Mouse (Mus musculus) heart, postnatal 10 days (tissue): ENCODE measurements around the gene Tnf. TPM values are rescaled to one million over a fixed set of nuclear protein-coding genes. Genes with fewer than 3 reads are reported as not detected.

Experiments used
- DNase-seq, 2 experiments: peaks; one replicate each; pipeline ENCODE4 v3.0.0; 2021
- intact Hi-C: fragments of 180-260 bp; cut with DNase I; formaldehyde crosslinking; loops from one replicate; pipeline ENCODE4 v1.15.1; 2025
- total RNA-seq, 2 experiments: library from RNA; stranded (reverse); gene quantifications; 2 replicates each; pipeline ENCODE4 v1.2.3; 2021

The Tnf gene
- total RNA-seq, 2 experiments from 2014 or later: 0.72 to 0.87 TPM

DNA sequence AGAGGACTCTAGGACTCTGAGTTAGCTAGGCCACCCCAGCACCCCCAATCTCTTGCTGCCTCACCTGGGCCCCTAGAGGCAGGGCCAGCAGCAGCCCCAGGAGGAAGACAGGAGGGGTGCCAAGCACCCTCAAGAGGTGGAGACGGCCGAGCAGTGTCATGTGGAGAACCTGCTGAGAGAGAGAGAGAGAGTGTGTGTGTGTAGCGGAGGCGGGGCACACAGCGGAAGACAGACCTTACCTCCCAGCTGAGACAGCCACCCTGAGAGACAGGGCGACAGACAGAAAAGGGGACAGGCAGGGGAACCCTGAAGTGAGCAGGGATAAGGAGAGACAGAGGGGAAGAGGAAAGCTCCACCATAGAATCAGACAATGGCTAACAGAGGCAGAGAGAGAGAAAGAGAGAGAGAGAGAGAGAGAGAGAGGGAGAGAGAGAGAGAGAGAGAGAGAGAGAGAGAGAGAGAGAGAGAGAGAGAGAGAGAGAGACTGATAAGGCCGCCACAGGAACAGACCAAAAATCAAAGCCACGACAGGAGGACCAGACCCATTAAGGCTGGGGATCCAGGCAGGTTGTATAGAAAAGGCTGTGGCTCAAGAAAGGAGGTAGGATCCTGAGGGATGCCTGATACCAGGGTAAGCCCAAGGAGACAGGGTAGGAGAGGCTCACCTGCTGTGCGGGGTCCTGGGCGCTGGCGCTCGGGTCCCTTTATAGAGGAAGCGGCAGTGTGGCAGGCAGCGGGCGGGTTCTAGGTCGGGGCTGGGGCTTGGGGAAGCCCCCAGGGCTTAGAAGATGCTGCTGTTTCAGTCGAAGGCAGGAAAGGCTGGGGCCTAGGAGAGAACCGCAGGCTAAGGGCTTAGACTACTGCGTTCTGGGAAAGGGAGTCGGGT is 2.9 kb upstream of the Tnf start, which contains the start of gene Lta:
Lta (minus strand) TSS at position 858 of the 886 bp plus-strand sequence.
- no peak for DNase-seq
- intact Hi-C loops: no loop called here

DNA sequence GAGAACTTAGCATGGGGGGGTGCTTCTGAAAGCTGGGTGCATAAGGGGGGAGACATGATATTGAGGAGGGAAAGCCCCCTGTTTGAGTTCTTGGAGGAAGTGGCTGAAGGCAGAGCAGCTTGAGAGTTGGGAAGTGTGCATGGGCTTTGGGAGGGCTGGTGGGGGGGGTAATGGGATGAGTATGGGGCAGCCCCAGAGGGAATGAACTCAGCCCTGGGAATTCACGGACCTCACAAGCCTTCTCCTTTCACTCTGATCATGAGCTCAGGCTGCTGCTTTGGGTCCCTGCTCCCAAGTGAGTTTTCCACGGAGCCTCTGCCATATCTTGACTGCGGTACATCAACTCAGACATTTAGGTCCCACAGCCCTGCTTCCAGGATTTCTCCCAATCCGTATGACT is 635 bp upstream of the Tnf start:
- intact Hi-C loops: no loop called here
- no peak for DNase-seq

DNA sequence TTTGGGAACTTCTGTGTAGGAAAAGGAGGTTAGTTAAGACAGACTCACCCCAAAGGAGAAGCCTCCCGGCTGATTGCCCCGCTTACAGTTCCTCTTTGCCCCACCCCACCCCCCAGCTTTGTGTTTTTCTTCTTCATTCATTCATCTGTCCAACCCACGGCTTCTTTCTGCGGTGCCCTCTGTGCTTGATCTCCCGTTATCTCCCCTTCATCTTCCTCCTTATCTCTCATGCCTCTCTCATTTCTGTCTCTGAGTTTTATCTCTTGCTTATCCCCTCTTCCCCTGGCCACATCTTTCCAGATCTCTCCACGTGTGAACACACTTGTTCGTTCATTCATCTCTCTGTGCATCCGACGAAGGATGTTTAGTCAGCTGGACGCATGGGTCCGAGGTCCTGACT is 679 bp downstream of the Tnf start:
- intact Hi-C loops: loop anchor here (2.0 kb wide), 1 partner anchor 18 kb away; no protein-coding TSS in a partner anchor
- no peak for DNase-seq

DNA sequence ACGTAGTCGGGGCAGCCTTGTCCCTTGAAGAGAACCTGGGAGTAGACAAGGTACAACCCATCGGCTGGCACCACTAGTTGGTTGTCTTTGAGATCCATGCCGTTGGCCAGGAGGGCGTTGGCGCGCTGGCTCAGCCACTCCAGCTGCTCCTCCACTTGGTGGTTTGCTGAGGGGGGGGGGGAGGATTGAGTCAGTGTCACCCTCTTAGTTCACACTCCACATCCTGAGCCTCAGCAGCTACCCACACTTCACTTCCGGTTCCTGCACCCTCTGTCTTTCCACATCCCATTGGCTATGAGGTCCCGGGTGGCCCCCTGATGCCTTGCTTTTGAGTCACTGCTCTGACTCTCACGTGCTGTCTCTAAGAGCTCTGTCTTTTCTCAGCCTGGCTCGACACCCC is 1.4 kb downstream of the Tnf start:
- intact Hi-C loops: loop anchor here (2.0 kb wide), 1 partner anchor 18 kb away; no protein-coding TSS in a partner anchor
- peak; percentile 27 for DNase-seq

DNA sequence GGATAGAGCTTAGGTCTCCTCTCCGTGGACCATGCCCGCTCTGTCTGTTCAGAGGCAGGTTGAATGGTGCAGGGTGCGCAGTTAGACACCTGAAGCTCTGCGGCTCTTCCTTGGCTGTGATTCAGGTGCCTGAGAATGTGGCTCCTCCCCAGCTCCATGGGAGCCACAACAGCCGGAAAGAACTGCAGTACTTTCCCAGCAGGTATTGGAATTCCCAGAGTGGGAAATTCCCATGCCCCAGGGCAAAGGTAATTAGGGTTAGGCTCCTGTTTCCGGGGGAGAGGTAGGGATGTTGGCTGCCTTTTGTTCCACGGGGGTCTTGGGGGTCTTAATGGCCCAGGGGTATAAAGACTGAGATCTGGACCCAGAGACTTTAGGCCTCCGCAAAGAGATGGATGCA is 2.9 kb downstream of the Tnf start:
- intact Hi-C loops: no loop called here
- DNase-seq: no peak

DNA sequence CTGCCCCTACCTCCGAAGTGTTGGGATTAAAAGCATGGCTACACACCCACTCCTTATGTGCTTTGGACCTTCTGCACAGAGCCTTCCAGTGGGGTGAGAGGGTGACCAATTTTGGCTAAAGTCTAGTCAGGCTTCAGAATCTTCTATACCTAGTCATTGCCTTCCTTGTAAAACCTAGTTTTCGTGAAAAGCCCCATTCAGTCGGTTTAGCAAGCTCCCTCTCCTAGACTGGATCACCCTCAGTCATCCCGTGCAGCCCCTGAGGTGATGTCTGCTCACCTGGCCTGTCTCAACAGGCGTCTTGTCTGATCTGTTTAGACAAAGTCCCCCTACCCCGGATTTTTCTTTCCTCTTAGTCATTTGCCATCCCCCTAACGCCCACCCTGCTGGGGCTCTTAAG is 3.8 kb downstream of the Tnf start:
- intact Hi-C loops: no loop called here

DNA sequence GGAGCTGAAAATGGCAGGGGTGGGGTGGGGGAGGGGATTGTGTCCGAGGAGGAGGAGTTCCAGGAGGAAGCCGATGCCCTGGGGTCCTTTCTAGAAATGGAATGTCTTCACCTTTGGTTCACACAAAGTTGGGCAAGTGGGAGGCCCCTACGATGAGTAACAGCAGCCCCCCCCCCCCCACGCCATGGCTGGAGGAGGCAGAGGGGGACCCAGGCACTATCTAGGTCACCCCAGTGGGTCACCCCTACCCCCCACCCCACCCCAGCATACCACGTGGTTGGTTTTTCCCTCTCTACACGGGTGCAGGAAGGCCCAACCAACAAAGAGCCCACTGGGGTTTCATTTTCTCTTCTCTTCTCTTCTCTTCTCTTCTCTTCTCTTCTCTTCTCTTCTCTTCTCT is 4.7 kb downstream of the Tnf start:
- intact Hi-C loops: no loop called here

More for the DNA sequence above, 3.8 kb downstream of the Tnf start:
- no peak for DNase-seq

DNA sequence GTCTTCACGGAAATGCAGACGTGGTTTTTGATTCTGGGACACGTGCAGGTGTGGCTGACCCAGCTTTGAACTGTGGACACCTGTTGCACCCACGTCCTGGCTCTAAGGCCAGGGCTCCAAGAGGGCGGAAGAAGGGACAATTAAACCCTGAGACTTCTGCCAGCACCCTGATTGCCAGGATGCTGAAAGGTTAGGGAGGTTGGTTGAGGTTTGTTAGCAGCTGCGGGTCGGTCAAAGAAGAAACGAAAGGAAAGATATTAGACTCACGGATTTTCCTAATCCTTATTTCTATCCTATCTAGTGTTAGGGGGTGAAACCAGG is 5.5 kb downstream of the Tnf start:
- intact Hi-C loops: no loop called here
- no peak for DNase-seq

More for the DNA sequence above, 4.7 kb downstream of the Tnf start:
- DNase-seq: no peak

DNA sequence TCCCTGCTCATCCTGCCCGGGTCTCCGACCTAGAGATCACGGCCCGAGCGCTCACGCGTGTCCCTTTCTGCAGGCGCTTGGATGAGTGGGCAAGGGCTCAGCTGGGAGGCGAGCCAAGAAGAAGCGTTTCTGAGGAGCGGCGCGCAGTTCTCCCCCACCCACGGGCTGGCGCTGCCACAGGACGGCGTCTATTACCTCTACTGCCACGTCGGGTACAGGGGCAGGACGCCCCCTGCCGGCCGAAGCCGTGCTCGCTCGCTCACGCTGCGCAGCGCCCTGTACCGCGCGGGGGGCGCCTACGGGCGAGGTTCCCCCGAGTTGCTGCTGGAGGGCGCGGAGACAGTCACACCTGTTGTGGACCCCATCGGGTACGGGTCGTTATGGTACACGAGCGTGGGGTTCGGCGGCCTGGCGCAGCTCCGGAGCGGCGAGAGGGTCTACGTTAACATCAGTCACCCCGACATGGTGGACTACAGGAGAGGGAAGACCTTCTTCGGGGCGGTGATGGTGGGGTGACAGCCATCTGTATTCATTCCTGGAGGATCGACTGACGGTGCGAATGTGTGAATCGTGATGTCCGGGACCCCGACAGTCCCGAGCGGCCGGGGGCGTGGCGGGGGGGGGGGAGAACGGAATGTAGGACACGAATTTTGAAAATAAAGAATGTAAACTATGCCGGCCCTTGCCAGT is 6.0 kb downstream of the Tnf start:
- intact Hi-C loops: loop anchor here (2.0 kb wide), 2 partner anchors 17 to 31 kb away; no protein-coding TSS in a partner anchor
- peak; percentile 85 for DNase-seq

DNA sequence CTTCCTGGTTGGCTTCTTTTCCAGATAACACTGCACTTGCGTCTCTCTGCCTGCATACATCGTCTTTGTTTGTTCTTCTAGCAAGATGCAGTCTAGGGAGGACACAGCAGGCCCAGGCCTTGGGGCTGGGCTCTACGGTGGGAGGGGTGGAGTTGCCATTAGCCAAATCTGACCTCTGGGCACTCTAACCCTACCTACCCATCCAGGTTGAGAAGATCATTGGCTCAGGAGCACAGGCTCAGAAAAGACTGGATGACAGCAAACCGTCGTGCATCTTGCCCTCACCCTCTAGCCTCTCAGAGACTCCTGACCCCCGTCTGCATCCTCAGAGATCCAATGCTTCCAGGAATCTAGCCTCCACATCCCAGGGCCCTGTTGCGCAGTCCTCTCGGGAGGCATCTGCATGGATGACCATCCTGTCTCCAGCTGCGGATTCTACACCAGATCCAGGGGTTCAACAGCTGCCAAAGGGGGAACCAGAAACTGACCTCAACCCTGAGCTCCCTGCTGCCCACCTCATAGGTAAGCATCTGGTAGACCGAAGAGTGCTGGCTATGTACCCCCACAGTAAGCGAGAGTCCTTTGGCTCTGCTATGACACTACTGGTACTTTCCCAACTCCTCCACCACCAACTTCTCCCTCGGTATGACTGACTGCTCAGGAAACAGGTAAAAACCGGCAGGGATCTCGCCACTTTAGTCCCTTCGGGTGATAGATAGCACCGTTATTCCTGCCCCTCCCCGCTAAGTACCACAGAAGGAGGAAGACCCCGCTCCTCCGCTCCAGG is 6.8 kb downstream of the Tnf start:
- intact Hi-C loops: loop anchor here (2.0 kb wide), 2 partner anchors 16 to 32 kb away; no protein-coding TSS in a partner anchor
- no peak for DNase-seq

DNA sequence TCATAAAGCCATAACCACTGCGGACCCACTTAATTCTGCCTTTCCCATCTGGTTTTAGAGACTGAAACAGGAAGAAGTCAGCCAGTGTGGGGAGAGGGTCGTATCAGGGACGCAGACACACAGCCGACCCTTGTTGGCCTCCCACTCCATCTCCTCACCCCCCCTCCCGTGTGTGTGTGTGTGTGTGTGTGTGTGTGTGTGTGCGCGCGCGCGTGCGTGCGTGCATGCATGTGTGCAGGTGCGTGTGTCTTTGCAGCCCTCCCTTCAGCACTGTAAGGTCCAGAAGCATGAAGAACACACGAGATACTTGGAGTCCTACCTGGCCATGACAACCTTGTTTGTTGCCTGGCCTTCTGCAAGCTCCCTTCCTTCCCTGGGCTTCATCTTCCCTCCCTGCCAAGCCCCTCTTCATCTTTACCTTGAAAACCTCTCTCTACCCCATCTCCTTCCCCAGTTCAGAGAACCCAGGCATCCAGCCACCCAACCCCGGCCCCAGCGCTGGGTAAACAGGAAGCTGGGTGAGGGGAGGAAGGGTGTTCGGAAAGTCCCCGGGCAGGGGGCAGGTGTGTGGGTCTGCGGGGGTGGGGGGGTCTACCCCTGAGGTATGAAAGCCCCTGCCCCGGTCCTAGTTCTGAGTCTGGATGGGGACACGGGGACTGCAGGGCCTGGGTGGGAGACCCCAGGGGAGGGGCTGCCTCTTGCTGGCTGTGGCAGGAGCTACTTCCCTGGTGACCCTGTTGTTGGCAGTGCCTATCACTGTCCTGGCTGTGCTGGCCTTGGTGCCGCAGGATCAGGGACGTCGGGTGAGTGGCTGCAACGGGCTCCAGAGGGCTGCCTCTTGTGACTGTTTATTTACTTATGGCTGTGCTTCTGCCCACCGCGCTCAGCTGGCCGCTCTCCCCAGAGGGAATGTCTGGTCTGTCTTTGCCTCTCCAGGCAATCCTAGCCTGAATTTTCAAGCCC is 7.6 kb downstream of the Tnf start, which contains the start of gene Ltb:
Ltb (plus strand) TSS at position 559 of the 963 bp plus-strand sequence.
- no peak for DNase-seq
- intact Hi-C loops: loop anchor here (2.0 kb wide), 2 partner anchors 15 to 33 kb away; no protein-coding TSS in a partner anchor

DNA sequence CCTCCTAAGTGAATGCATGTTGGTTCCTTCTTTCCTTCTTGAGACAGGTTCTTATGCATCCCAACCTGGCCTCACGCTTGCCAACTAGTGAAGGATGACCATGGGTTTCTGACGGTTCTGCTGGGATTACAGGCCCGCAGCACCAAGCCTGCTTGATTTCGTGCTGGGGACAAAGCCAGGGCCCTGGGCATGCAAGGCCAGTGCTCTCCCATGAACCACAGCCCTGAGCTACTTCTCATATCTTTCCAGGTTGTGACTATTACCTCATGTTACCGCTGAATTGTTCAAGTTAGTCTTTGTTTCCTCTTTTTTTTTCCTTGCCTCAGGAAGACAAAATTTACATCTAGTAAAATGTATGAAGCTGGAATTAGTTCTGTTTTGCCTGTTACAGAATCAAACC is 8.9 kb downstream of the Tnf start:
- intact Hi-C loops: no loop called here
- no peak for DNase-seq

DNA sequence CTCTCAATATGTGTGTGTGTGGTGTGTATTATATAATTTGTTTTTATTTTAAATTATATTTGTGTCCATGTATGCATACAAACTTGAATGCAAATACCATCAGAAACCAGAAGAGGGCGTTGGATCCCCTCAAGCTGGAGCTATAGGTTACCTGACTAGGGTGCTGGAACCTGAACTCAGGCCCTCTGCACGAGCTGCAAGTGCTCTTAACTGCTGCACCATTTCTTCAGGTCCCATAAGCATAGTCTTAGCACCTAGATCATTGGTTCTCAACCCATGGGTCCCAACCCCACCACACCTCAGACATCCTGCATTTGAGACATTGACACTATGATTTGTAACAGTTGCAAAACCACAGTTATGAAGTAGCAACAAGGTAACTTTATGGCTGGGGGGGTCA is 10.1 kb downstream of the Tnf start:
- intact Hi-C loops: no loop called here
- no peak for DNase-seq

DNA sequence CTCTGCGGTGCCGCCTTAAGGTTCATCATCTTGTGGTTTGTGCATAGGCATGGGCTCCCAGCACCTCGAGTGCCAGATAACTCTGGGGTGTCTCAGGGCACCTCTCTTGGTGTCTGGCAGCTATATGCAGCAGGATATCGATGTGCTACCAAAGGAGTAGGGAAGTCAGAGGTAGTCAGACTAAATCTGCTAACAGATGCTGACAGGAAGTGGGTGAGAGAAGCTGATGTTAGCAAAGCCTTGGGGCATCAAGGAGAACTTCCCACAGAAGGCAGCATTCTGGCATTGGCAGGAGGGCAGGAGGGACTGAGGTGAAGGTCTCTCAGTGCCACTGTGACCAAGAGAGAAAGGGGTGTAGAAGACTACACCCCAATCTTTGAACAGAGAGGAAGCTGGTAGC is 11.7 kb downstream of the Tnf start:
- intact Hi-C loops: no loop called here
- no peak for DNase-seq

DNA sequence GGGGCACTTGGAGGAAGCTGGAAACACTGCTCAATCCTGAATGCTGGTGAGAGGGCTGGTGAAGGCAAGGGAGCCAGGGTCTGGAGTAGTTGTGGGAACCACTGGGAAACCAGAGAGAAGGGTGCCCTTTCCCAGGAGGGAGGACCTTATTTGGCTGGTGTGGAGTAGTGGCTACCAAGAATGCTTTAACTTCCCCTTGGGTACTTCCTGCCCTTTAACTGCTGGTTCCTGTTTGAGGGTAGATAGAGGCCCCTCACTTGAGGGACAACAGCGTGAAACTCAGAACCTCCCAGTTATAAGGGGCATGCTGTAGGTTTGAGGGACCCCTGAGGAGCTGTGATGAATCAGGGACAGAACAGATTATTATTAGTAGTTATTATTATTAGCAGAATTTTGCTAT is 12.6 kb downstream of the Tnf start:
- DNase-seq: no peak
- intact Hi-C loops: no loop called here

DNA sequence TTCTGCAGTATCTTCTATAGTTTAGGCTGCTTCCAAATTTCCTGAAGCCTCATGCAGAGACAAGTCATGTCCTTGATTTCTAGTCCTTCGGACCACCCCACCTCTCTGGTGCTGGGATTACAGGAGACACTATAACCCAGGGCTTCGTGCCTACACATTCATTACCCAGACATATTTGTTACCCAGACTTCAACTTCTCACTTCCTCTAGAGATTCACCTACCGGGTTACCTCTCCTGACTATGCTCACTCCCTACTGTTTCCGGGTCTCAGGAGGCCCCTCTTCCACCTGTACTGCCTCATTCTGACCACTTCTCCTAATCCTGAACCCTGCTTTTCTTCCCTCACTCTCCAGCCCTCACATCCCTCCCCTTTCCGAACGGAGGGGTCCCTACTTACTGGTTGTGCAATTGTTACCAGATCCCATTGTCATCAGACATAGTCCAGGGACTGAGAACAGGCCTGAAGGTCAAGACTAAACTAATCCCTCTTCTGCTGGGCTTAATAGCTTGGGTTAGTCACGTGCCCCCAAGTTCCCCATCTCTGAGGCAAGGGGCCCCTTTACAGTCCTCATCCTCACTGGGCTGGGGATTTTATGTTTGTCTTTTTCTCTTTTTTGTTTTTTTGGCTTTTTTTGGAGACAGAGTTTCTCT is 13.7 kb downstream of the Tnf start, which contains the start of gene Lst1:
Lst1 (minus strand) TSS at position 481 of the 652 bp plus-strand sequence.
- no peak for DNase-seq
- intact Hi-C loops: no loop called here

DNA sequence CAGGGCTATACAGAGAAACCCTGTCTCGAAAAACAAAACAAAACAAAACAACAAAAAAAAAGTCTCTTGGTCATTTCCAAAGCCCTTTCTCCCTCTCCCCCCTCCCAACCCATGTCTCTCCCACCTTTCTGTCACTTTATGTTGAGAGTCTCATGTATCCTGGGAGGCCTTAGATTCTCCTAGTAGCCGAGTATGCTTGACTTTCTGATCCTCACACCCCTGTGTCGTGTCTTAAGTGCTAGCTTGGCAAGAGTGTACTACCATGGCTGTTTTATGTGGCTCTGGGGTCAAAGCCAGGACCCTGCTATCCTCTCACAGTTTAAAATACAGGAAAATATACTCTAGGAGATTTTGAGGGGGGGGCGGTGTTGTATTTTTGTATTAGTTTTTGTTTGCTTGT is 14.5 kb downstream of the Tnf start:
- intact Hi-C loops: no loop called here
- no peak for DNase-seq

DNA sequence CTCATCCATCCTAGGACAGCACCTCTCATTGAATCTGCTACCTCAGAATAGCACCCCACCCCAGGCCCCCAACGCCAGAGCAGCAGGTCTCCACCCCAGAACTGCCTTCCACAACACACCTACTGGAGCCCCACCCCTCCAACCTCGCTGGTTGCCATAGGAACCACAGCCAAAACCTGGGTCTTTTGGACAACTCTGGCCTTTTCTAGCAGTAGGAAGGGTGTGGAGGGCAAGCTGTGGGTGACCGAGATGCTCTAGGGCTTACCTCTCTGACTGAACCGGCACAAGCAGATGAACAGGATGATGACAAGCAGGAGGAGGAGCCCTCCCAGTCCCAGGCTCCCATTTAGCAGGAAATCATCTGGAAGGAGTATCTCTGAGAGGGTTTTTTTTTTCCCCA is 15.1 kb downstream of the Tnf start:
- DNase-seq: peak in 1 of 2 experiments; percentile 50
- intact Hi-C loops: no loop called here
